Mouse (Mus musculus): Measurements from ENCODE around the gene Kcng3.

Kcng3 gene

DNA sequence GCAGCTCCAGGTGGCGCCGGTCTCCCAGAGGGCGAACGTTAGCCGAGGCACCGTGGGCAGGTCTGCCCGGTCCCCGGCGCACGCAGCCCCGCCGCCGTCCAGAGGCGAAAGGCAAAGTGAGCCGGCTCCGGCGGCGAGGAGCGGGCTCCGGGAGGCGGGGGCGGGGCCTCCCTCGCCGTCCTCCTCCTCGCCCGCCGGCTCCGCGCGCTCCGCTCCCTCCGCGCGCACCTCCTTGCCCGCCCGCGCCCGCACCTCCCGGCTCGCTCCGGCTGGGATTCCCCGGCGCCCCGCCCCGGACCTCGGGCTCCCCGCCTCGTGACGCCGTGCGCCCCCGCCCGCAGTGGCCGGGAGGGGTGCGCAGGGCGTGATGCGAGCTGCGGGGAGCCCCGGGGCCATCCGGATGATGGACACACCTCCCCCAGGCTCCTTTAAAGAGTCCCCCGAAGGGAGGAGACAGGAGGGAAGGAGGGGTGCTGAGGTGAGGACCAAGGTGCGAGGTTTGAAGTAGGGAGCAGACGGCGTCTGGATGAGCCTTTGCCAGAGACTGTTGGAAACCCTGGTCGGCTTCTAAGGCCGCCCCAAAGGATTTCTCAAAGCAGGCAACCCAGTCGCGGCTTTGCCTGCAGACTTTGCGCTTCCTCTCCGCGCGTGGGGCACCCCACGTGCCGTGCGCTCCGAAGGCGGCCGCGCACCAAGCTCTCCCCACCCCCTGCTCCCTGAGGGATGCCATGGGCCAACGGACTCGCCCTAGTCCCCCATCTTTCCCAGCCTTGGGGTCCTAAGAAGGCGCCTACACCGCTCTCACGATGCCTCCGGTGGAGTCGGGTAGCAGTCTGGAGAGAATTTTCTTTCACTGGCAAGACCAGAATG, at the start of gene Kcng3:
Gene Kcng3, minus strand, starts transcription at position 113 of the 870 bp plus-strand sequence.
- DNase-seq (ENCODE audit: low read depth, low spot score), result peak; percentile 72

GRCm38 (mm10) chr17:83677370-83677769, 45.7 kb upstream of the Kcng3 start:
- peak; percentile 93 for DNase-seq (ENCODE audit: low read depth, low spot score)

GRCm38 (mm10) chr17:83672685-83673084, 41.0 kb upstream of the Kcng3 start:
- no peak for DNase-seq (ENCODE audit: low read depth, low spot score)

GRCm38 (mm10) chr17:83667934-83668690, 36.4 kb upstream of the Kcng3 start:
- DNase-seq (ENCODE audit: low read depth, low spot score), result peak; percentile 98

DNA sequence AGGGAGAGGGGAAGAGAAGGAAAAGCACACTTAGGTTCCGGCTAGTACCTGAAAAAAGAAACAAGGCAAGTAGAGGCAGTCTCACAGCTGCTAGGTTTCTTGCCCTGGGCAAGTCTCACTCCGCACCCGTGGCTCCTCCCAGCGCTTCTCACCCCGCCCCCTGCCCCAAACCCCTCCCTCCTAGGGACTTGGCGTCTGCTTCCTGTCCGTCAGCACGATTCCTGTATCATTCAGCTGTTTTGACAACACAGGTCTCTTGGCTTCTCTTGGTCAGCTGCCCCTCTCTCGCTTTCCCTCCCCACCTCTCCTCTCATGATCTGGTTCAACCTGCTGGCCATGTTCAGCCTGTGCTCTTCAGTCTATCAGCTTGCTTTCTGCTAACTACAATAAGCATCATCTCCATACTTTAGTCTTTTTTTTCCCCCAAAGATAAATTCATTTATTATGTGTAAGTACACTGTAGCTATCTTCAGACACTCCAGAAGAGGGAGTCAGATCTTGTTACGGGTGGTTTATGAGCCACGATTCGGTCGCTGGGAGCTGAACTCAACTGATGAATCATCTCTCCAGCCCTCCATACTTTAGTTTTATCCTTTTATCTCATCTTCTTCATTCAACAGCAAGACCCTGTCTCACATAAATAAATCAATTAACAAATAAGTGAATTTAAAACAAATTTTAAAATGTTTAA, 35.0 kb upstream of the Kcng3 start:
- peak; percentile 92 for DNase-seq (ENCODE audit: low read depth, low spot score)

DNA sequence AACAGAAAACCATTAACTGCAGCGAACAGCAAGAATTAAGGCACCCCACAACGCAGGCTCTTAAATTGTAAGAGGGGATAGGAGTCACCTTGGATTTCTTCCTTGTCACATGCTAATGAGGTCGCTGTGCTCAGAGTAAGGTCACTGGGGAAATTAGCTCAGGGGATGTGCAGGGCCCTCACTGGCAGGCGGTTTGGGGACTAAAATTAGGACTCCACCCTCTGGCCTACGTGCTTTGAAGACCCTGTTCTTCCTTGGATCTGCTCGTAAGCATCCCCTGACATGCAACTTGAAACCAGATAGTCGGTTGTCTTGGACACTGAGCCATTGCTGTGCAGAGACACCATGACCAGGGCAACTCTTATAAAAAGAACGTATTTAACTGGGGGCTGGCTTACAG, 33.1 kb upstream of the Kcng3 start:
- DNase-seq (ENCODE audit: low read depth, low spot score), result peak; percentile 91

DNA sequence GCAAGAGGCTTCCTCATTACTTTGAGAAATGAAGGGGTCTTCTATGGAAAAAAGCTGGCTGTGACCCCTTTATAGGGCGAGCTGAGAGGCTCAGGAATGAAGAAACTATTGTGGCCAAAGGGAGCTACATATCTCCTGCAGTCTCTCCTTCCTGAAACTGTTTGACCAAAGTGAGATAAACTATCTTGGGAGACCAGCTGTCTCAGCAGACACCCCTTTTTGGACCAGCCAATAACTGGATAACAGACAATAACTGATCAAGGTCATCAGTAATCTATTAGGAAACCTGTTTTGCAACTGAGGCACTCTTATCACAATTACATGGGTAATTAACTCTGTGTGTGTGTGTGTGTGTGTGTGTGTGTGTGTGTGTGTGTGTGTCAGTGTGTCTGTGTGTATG, 27.2 kb upstream of the Kcng3 start:
- no peak for DNase-seq (ENCODE audit: low read depth, low spot score)

DNA sequence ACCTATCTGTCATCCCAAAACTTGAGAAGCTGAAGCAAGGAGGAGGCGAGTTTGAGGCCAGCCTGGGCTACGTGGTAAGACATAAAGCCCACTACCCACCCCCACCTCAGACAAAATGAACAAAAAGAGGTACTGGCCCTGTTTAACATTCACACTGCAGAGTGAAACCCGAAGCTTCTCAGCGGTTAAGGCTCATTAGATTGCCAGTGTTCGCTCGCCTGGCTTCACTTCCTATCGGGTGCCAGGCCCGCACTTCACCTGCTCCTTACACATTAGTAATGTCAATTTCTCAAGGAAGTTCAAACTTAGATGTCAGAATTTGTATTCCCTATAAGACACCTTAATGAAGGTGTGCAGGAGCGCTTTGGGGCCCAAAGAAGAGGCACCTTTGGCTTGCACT, 25.7 kb upstream of the Kcng3 start:
- no peak for DNase-seq (ENCODE audit: low read depth, low spot score)

GRCm38 (mm10) chr17:83655732-83656131, 24.0 kb upstream of the Kcng3 start:
- peak; percentile 62 for DNase-seq (ENCODE audit: low read depth, low spot score)

DNA sequence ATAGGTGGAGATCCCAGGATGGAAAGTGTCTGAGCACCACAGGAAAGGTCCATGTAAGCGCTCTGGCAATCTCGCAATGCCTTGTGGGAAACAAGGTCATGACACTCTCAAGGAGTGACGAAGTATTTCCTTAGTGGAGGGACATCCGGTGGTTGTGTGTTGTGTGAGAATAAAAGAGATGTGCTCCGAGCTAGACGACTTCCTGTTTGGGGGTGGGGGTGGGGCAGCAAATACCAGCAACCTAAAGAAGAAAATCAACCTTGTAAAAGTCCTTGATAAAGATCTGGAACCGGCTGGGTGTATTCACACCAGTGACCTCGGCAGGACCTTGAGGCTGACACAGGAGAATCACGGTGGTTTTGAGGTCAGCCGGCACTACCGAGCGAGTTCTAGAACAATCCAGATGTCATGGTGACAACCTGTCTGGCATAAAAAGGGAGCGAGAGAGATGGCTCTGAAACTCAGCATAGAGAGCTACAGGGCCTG, 23.0 kb upstream of the Kcng3 start:
- DNase-seq (ENCODE audit: low read depth, low spot score), result peak; percentile 98

DNA sequence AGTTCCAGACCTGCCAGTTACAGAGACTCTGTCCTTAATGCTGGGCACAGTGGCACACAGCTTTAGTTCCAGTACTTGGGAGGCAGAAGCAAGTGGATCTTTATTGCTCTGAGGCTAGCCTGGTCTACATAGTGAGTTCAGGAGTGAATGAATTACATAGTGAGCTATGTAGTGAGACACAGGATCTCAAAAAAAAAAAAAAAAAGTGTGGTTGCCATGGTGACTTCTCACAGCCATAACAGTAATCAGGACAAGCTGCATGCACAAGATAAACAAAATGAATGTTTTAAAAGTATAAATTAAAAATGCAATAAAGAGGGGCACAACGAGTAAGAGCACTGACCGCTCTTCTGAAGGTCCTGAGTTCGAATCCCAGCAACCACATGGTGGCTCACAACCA, 21.9 kb upstream of the Kcng3 start:
- no peak for DNase-seq (ENCODE audit: low read depth, low spot score)

DNA sequence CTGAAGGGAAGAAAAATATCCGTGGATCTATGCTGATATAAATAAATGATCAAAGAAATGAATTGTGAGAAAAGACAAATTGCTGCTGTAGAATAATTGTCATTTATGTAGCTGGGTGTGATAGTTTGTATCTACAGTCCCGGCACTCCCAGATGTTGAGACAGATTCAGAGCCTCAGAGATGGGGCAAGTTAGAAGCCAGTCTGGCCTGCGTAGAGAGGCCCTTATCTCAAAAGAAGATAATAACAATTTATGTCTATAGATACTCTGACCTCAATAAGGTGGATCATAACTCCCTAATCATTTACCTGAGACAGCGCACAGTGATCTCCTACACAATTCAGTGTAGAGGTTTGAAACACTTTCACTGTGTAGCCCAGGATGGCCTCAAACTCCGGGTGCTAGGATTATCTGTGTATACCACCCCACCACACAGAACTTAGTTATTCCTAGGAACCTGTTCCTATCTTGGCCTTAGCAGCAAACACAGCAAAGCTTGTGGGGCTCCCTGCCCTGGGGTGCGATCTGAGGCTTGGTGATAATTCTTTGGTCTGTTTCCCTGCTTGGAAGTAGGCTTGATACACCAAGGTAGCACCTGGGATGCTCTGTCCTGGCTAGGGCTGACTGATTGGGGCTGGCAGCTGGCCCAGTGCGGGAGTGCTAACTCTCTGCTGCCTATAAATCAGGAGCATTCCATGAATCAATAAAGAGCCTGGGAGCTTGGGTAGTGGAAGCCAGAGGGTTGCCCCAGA, 19.4 kb upstream of the Kcng3 start:
- DNase-seq (ENCODE audit: low read depth, low spot score), result no peak

GRCm38 (mm10) chr17:83649986-83650385, 18.3 kb upstream of the Kcng3 start:
- DNase-seq (ENCODE audit: low read depth, low spot score), result peak; percentile 95

- DNase-seq (ENCODE audit: low read depth, low spot score), result no peak
These were observed 15.7 kb upstream of the Kcng3 start for GRCm38 (mm10) chr17:83647413-83647812.

DNA sequence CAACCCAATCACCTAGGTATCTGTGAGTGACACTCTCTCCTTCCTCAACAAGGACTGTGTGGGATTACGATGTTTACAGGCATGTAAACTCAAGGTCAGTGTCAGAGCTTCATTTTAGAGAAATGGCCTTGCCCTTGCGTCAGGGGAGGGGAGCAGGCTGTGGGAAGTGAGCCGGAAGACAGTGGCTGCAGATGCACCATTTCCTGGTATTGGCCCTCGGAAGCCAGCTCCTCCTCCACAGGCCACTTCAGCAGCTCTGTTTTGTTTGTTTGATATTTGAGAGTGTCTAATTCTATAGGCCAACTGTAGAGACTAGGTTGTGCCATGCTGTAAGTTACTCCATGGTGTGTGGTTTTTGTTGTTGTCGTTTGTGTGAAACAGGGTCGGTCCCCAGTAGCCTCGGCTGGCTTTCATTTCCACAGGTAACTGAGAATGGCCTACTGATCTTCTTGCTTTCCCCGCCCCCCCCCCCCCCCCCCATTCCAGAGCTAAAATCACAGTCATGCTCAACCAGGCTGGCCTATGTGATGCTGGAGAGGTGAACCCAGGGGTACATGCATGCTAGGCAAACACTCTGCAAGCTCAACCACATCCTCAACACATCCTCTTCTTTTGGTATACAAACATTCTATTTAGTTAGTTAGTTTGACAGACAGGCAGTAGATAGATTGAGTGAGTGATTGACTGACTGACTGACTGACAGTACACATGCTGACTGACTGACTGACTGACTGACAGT, 14.9 kb upstream of the Kcng3 start:
- DNase-seq (ENCODE audit: low read depth, low spot score), result no peak

- DNase-seq (ENCODE audit: low read depth, low spot score), result peak; percentile 87
These were observed 13.6 kb upstream of the Kcng3 start for GRCm38 (mm10) chr17:83645226-83645808.

DNA sequence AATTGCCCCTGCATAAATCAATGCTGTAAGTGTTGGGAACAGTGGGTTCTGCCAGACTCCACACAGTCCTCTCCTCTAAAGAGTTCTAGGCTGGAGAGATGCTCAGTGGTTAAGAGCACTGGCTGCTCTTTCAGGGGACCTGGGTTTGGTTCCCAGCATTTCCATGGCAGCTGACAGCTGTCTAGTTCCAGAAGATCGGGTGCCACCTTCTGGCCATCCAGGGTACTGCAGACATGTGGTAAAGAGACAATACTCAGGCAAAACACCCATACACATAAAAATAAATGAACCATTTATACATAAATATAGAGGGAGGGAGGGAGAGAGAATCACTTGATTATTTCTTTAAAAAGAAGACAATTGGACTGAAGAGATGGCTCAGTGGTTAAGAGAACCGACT, 5.7 kb upstream of the Kcng3 start:
- peak; percentile 90 for DNase-seq (ENCODE audit: low read depth, low spot score)

- no peak for DNase-seq (ENCODE audit: low read depth, low spot score)
These were observed 4.7 kb upstream of the Kcng3 start for GRCm38 (mm10) chr17:83636443-83636842.

DNA sequence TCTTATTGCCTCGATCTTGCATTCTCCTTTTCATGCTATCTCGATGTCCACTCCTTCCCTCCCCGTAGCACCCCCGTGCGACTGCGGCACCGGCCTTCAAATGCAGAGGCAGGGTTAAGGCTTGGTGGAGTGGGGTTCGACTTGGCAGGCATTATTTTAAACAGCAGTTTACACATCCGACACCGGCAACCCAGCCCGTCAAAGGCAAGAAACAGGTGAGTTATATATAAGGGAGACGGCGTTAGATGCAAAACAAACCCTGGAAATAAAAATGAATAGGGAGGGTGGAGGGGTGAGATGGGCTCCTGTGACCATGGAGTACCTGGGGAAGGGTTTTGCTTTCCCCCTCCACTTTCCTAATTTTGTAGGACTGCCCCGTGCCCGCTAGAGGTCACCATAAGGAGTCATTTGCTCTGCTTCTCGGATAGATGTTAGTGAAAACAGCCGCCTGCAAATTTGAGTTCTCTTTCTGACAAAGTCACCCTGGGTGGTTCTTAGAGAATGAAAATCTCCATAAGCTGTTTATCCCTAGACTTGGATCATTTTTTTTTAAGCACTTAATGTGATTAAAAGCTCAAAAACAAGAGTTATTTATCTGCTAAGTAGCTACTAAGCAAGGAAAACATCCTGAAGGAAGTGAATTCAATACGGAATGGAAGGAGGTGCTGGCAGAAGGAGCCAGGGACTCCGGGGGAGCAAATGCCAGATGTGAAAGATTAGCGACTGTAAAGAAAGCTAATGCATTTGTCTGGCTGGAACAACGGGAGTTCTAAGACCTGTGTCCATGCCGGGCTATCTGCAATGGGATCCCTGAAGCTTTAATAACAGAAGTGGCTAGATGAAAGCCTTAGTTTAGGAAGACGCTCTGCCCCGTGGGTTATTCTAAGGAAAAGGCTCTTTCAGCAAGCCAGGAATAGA, 1.2 kb upstream of the Kcng3 start:
- peak; percentile 88 for DNase-seq (ENCODE audit: low read depth, low spot score)

Data from R1 (cell line).